Mouse (Mus musculus) MEL (cell line): Measurements from ENCODE around the gene Ly6g6d. TPM values are rescaled to one million over a fixed set of nuclear protein-coding genes. Genes with fewer than 3 reads are reported as not detected.

ENCODE experiments used
- DNase-seq: peaks from one replicate; pipeline ENCODE4 v3.0.0; 2011; ENCODE audit warnings: low read depth, low spot score
- H3K27ac ChIP-seq: 2 replicates; pipeline ENCODE4 v1.5.1; 2012; ENCODE audit warnings: low read depth, mild to moderate bottlenecking, control low read depth, low read length, moderate library complexity; ENCODE audit not compliant: control insufficient read depth
- H3K27me3 ChIP-seq, 2 experiments: fragments of 150-350 bp in 1 of 2; sonication (generic) in 1 of 2; 2 replicates each; pipeline ENCODE4 v1.6.1; 2012; ENCODE audit warnings: low read length in 2 of 2, mild to moderate bottlenecking in 2 of 2, improper control_type of control experiment in 1 of 2, moderate library complexity in 1 of 2; ENCODE audit not compliant: insufficient read depth in 2 of 2, control insufficient read depth in 1 of 2
- H3K36me3 ChIP-seq, 2 experiments: 2 replicates each; pipeline ENCODE4 v1.6.1; 2012 to 2014; ENCODE audit warnings: low read length in 2 of 2, improper control_type of control experiment in 1 of 2, inconsistent platforms in 1 of 2, mild to moderate bottlenecking in 1 of 2; ENCODE audit not compliant: insufficient read depth in 2 of 2, control insufficient read depth in 1 of 2
- H3K4me1 ChIP-seq, 2 experiments: fragments of 150-350 bp in 1 of 2; sonication (generic) in 1 of 2; 2 replicates each; pipeline ENCODE4 v1.6.1; 2012; ENCODE audit warnings: low read length in 2 of 2, improper control_type of control experiment in 1 of 2, mild to moderate bottlenecking in 1 of 2; ENCODE audit not compliant: insufficient read depth in 2 of 2, control insufficient read depth in 1 of 2
- H3K4me3 ChIP-seq, 2 experiments: fragments of 150-350 bp in 1 of 2; sonication (generic) in 1 of 2; 2 replicates each; pipeline ENCODE4 v1.5.1; 2012; ENCODE audit warnings: low read depth in 2 of 2, low read length in 2 of 2, mild to moderate bottlenecking in 2 of 2, moderate library complexity in 2 of 2, control low read depth in 1 of 2, improper control_type of control experiment in 1 of 2; ENCODE audit not compliant: control insufficient read depth in 1 of 2, insufficient read depth in 1 of 2
- H3K79me2 ChIP-seq: 2 replicates; pipeline ENCODE4 v1.6.1; 2012; ENCODE audit warnings: mild to moderate bottlenecking, low read length, moderate library complexity; ENCODE audit not compliant: control insufficient read depth, poor library complexity, insufficient read depth
- H3K9ac ChIP-seq: 2 replicates; pipeline ENCODE4 v1.6.1; 2012; ENCODE audit warnings: low read depth, mild to moderate bottlenecking, control low read depth, low read length, moderate library complexity; ENCODE audit not compliant: control insufficient read depth, poor library complexity, severe bottlenecking
- H3K9me3 ChIP-seq: fragments of 150-350 bp; sonication (generic); replicated peaks from 2 replicates; pipeline ENCODE4 v1.6.1; 2012; ENCODE audit warnings: mild to moderate bottlenecking, low read length, improper control_type of control experiment, moderate library complexity; ENCODE audit not compliant: insufficient read depth
- BHLHE40 ChIP-seq: IDR thresholded peaks from 2 replicates; pipeline ENCODE4 v1.6.1; 2012; ENCODE audit warnings: low read depth, mild to moderate bottlenecking, inconsistent platforms, low read length, improper control_type of control experiment, borderline replicate concordance
- CHD1 ChIP-seq: IDR thresholded peaks from 2 replicates; pipeline ENCODE4 v1.6.1; 2012; ENCODE audit warnings: low read depth, mild to moderate bottlenecking, inconsistent platforms, low read length, improper control_type of control experiment
- E2F4 ChIP-seq: IDR thresholded peaks from 2 replicates; pipeline ENCODE4 v1.6.1; 2011; ENCODE audit warnings: low read depth, low read length, improper control_type of control experiment, borderline replicate concordance
- EP300 ChIP-seq, 2 experiments: IDR thresholded peaks; 2 replicates each; pipeline ENCODE4 v1.6.1; 2011; ENCODE audit warnings: improper control_type of control experiment in 2 of 2, low read length in 2 of 2, low read depth in 1 of 2, mild to moderate bottlenecking in 1 of 2
- ETS1 ChIP-seq: IDR thresholded peaks from 2 replicates; pipeline ENCODE4 v1.6.1; 2012; ENCODE audit warnings: low read depth, mild to moderate bottlenecking, inconsistent platforms, low read length, improper control_type of control experiment, moderate library complexity
- GABPA ChIP-seq: IDR thresholded peaks from 2 replicates; pipeline ENCODE4 v1.6.1; 2012; ENCODE audit warnings: low read depth, mild to moderate bottlenecking, inconsistent platforms, low read length, improper control_type of control experiment, moderate library complexity
- HCFC1 ChIP-seq: IDR thresholded peaks from 2 replicates; pipeline ENCODE4 v1.6.1; 2012; ENCODE audit warnings: low read depth, mild to moderate bottlenecking, inconsistent platforms, low read length, improper control_type of control experiment, moderate library complexity
- MXI1 ChIP-seq: IDR thresholded peaks from 2 replicates; pipeline ENCODE4 v1.6.1; 2011; ENCODE audit warnings: mild to moderate bottlenecking, low read depth, low read length, improper control_type of control experiment
- MYC ChIP-seq: IDR thresholded peaks from 2 replicates; pipeline ENCODE4 v1.6.1; 2011; ENCODE audit warnings: low read depth, mild to moderate bottlenecking, low read length, improper control_type of control experiment, moderate library complexity
- NELFE ChIP-seq: IDR thresholded peaks from 2 replicates; pipeline ENCODE4 v1.6.1; 2011; ENCODE audit warnings: low read depth, low read length, improper control_type of control experiment
- POLR2A ChIP-seq, 2 experiments: IDR thresholded peaks; 2 replicates each; pipeline ENCODE4 v1.6.1; 2011 to 2012; ENCODE audit warnings: low read length in 2 of 2, mild to moderate bottlenecking in 2 of 2, control low read depth in 1 of 2, improper control_type of control experiment in 1 of 2, low read depth in 1 of 2, moderate library complexity in 1 of 2; ENCODE audit not compliant: control insufficient read depth in 1 of 2, insufficient read depth in 1 of 2, poor library complexity in 1 of 2
- RAD21 ChIP-seq: IDR thresholded peaks from 2 replicates; pipeline ENCODE4 v1.6.1; 2011; ENCODE audit warnings: mild to moderate bottlenecking, low read depth, low read length, improper control_type of control experiment
- RCOR1 ChIP-seq: IDR thresholded peaks from 2 replicates; pipeline ENCODE4 v1.6.1; 2012; ENCODE audit warnings: low read depth, mild to moderate bottlenecking, inconsistent platforms, low read length, improper control_type of control experiment
- SMC3 ChIP-seq: IDR thresholded peaks from 2 replicates; pipeline ENCODE4 v1.6.1; 2011; ENCODE audit warnings: low read depth, low read length, improper control_type of control experiment
- TBP ChIP-seq: IDR thresholded peaks from 2 replicates; pipeline ENCODE4 v1.8.0; 2011; ENCODE audit warnings: low read depth, low read length, improper control_type of control experiment
- TCF12 ChIP-seq: IDR thresholded peaks from 2 replicates; pipeline ENCODE4 v1.6.1; 2014; ENCODE audit warnings: low read depth, mild to moderate bottlenecking, inconsistent platforms, low read length, improper control_type of control experiment, moderate library complexity
- ZC3H11A ChIP-seq: IDR thresholded peaks from 2 replicates; pipeline ENCODE4 v1.6.1; 2012; ENCODE audit warnings: low read depth, mild to moderate bottlenecking, inconsistent platforms, low read length, improper control_type of control experiment
- ZKSCAN1 ChIP-seq: IDR thresholded peaks from 2 replicates; pipeline ENCODE4 v1.6.1; 2012; ENCODE audit warnings: low read depth, mild to moderate bottlenecking, inconsistent platforms, low read length, improper control_type of control experiment, moderate library complexity
- polyA plus RNA-seq, 2 experiments: library from polyadenylated mRNA; stranded (reverse) in 1 of 2; unstranded in 1 of 2; fragments of >175 nt in 1 of 2; fragments of >200 nt in 1 of 2; gene quantifications; 2 replicates each; pipeline versions ENCODE4 v1.2.1 to v1.2.4; 2012; ENCODE audit warnings: low replicate concordance in 2 of 2, low read depth in 1 of 2; ENCODE audit not compliant: insufficient read length in 2 of 2, insufficient read depth in 1 of 2, missing spikeins in 1 of 2
- total RNA-seq: library from RNA; depleted of rRNA; stranded (reverse); fragments of 300-350 nt; gene quantifications from 2 replicates; pipeline ENCODE4 v1.2.3, GENCODE M21; 2012

Ly6g6d gene
- total and polyA plus RNA-seq, 3 experiments: 4.4 to 5.5 TPM; not detected in 1

DNA sequence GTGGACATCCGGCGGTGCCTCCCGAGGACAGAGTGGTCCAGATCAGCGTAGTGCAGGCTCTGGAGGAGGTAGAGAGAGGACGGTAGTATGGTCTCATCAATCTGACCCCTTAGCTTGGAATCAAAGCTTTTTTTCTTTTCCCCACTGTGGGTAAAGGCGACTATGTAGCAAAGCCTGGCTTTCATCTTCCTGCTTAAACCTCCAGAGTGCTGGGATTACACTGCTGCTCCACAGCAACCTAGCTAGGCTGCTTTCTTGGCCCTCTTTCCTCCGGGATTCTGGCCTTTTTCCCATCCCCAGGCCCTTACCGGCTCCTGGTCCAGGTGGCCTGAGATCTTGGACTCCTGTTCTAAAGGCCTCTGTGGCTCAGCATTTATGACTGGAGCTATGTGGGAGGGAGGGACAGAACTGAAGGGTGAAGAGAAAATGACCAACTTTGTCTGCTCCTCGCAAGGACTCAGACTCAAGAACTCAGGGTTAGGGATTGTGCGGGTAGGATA lies 13.4 kb downstream of the Ly6g6d start:
- TF ChIP-seq HCFC1: no peak
- TF ChIP-seq E2F4: no peak
- DNase-seq: no peak
- no peak overlapping the region for H3K9ac ChIP-seq
- no peak overlapping the region for H3K4me3 ChIP-seq
- no peak overlapping the region for H3K27ac ChIP-seq
- H3K79me2 ChIP-seq: no peaks in the 10 kb centered on the region
- H3K27me3 ChIP-seq: no peaks in the 10 kb centered on the region
- no peaks in the 10 kb centered on the region; a peak in 1 of 4 replicates for H3K36me3 ChIP-seq
- peaks cover 0 to 9% of the 10 kb centered on the region in 2 experiments; a peak in 3 of 4 replicates for H3K4me1 ChIP-seq
- no peaks in the 10 kb centered on the region for H3K9me3 ChIP-seq

DNA sequence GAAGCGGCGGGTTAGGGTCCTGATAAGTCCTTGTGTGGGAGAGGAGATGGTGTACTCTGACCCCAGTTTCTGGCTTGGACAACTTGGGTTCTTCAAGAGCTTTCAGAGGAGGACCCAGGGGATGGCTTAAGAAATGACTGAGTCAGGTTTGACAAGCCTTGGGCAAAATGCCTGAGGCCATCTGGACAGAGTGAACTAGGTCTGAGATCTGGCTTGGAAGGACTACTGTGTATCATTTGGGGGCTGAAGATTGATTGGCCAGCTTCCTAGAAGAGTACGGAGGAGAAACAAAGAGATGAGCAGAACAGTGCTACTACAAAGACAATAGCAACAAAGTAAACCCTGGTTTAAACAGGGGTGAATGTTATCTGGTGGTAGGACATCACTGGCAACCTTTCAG lies 14.4 kb downstream of the Ly6g6d start:
- no peaks in the 10 kb centered on the region for H3K27me3 ChIP-seq
- TF ChIP-seq E2F4 (no peak), SMC3 (no peak), ZKSCAN1 (no peak), ZC3H11A (no peak), POLR2A (IDR thresholded peaks at IDR 0.05; ENCODE audit: control insufficient read depth in 1 of 2, insufficient read depth in 1 of 2, low read depth in 1 of 2, low read length in 2 of 2, poor library complexity in 1 of 2) (no peak), RAD21 (no peak), EP300 (IDR thresholded peaks at IDR 0.05; ENCODE audit: low read depth in 1 of 2, low read length in 2 of 2) (no peak)
- no peak overlapping the region for H3K4me3 ChIP-seq
- DNase-seq: no peak
- H3K36me3 ChIP-seq: peaks cover 0 to 1% of the 10 kb centered on the region in 2 experiments; a peak in 2 of 4 replicates
- H3K4me1 ChIP-seq: peaks cover 0 to 8% of the 10 kb centered on the region in 2 experiments; a peak in 3 of 4 replicates
- no peaks in the 10 kb centered on the region for H3K79me2 ChIP-seq
- no peak overlapping the region for H3K27ac ChIP-seq
- H3K9me3 ChIP-seq: no peaks in the 10 kb centered on the region
- H3K9ac ChIP-seq: no peak overlapping the region

- no peak overlapping the region for H3K4me3 ChIP-seq
- no peak for TF ChIP-seq RCOR1
- TF ChIP-seq ETS1: no peak
- TF ChIP-seq RAD21: no peak
- no peak for TF ChIP-seq TBP
- no peak for TF ChIP-seq CHD1
- no peak for TF ChIP-seq TCF12
- no peak for TF ChIP-seq NELFE
- no peak for TF ChIP-seq GABPA
- no peak for TF ChIP-seq BHLHE40
- TF ChIP-seq HCFC1: no peak
- TF ChIP-seq MXI1: no peak
- TF ChIP-seq MYC: no peak
- TF ChIP-seq, all 39 proteins: peak for 0
- Histone ChIP-seq H3K27ac (no peak overlapping the region), H3K27me3 (no peaks in the 10 kb centered on the region), H3K9me3 (no peaks in the 10 kb centered on the region), H3K36me3 (peaks cover 5 to 8% of the 10 kb centered on the region in 2 experiments), H3K4me1 (no peaks in the 10 kb centered on the region; a peak in 1 of 4 replicates), H3K79me2 (no peaks in the 10 kb centered on the region), H3K9ac (no peak overlapping the region)
- no peak for DNase-seq
Measured at GRCm38 (mm10) chr17:35061299-35061698, 16.6 kb downstream of the Ly6g6d start.
